Mouse (Mus musculus): ENCODE data around the gene Enpp1. TPM values are rescaled to one million over a fixed set of nuclear protein-coding genes. Genes with fewer than 3 reads are reported as not detected.

The Enpp1 gene
- polyA plus RNA-seq, 1 experiment from 2014 or later = 2.6 TPM

- ATAC-seq (replicated peaks) = no peak
- H3K4me2 ChIP-seq = no peak overlapping the region
- H3K27ac ChIP-seq = no peak overlapping the region
- no peak overlapping the region for H3K9ac ChIP-seq
- H3K4me3 ChIP-seq = no peak overlapping the region
- 89% methylated on average over 11 of the region's 11 CpGs for WGBS
- no peaks in the 10 kb centered on the region for H3K36me3 ChIP-seq (replicated peaks)
- H3K4me1 ChIP-seq = no peaks in the 10 kb centered on the region
- H3K27me3 ChIP-seq (replicated peaks) = no peaks in the 10 kb centered on the region
- no peaks in the 10 kb centered on the region for H3K9me3 ChIP-seq
These were observed 69.0 kb downstream of the Enpp1 start for GRCm38 (mm10) chr10:24642796-24643580.

- no peaks in the 10 kb centered on the region for H3K27me3 ChIP-seq (replicated peaks)
- no peaks in the 10 kb centered on the region for H3K4me1 ChIP-seq
- no peak overlapping the region for H3K4me2 ChIP-seq
- H3K27ac ChIP-seq = no peak overlapping the region
- H3K36me3 ChIP-seq (replicated peaks) = no peaks in the 10 kb centered on the region
- WGBS = 74% methylated on average over 14 of the region's 14 CpGs
- ATAC-seq (replicated peaks) = no peak
- H3K4me3 ChIP-seq = no peak overlapping the region
- no peak overlapping the region for H3K9ac ChIP-seq
- no peaks in the 10 kb centered on the region for H3K9me3 ChIP-seq
These were observed 70.4 kb downstream of the Enpp1 start for GRCm38 (mm10) chr10:24641416-24642140.

- Histone ChIP-seq H3K36me3 (replicated peaks) (no peaks in the 10 kb centered on the region), H3K4me1 (no peaks in the 10 kb centered on the region), H3K4me2 (no peak overlapping the region), H3K27me3 (replicated peaks) (no peaks in the 10 kb centered on the region), H3K9ac (no peak overlapping the region), H3K27ac (no peak overlapping the region), H3K9me3 (no peaks in the 10 kb centered on the region), H3K4me3 (no peak overlapping the region)
- WGBS = 76% methylated on average over 6 of the region's 6 CpGs
- ATAC-seq (replicated peaks) = no peak
These were observed 71.6 kb downstream of the Enpp1 start for GRCm38 (mm10) chr10:24640186-24640875.

- 60% methylated on average over 7 of the region's 7 CpGs for WGBS
These were observed 72.4 kb downstream of the Enpp1 start for GRCm38 (mm10) chr10:24639596-24639995.

GRCm38 (mm10) chr10:24638306-24639070 lies 73.5 kb downstream of the Enpp1 start:
- H3K4me1 ChIP-seq = no peaks in the 10 kb centered on the region
- H3K27ac ChIP-seq = no peak overlapping the region
- H3K36me3 ChIP-seq (replicated peaks) = no peaks in the 10 kb centered on the region
- no peak for ATAC-seq (replicated peaks)
- H3K27me3 ChIP-seq (replicated peaks) = no peaks in the 10 kb centered on the region
- no peaks in the 10 kb centered on the region for H3K9me3 ChIP-seq
- no peak overlapping the region for H3K9ac ChIP-seq
- WGBS = 67% methylated on average over 10 of the region's 10 CpGs
- no peak overlapping the region for H3K4me2 ChIP-seq
- no peak overlapping the region for H3K4me3 ChIP-seq

More at GRCm38 (mm10) chr10:24639596-24639995, 72.4 kb downstream of the Enpp1 start:
- Histone ChIP-seq H3K9me3 (no peaks in the 10 kb centered on the region), H3K4me3 (no peak overlapping the region), H3K27me3 (replicated peaks) (no peaks in the 10 kb centered on the region), H3K4me2 (no peak overlapping the region), H3K9ac (no peak overlapping the region), H3K27ac (no peak overlapping the region), H3K36me3 (replicated peaks) (no peaks in the 10 kb centered on the region), H3K4me1 (no peaks in the 10 kb centered on the region)
- ATAC-seq (replicated peaks) = no peak; the same call in 1 of the 2 replicates

- Histone ChIP-seq H3K9me3 (no peaks in the 10 kb centered on the region), H3K4me3 (no peak overlapping the region), H3K4me2 (no peak overlapping the region), H3K36me3 (replicated peaks) (no peaks in the 10 kb centered on the region), H3K27ac (no peak overlapping the region), H3K27me3 (replicated peaks) (no peaks in the 10 kb centered on the region), H3K4me1 (no peaks in the 10 kb centered on the region), H3K9ac (no peak overlapping the region)
- ATAC-seq (replicated peaks) = no peak
- WGBS = 91% methylated on average over 2 of the region's 2 CpGs
These were observed 75.0 kb downstream of the Enpp1 start for GRCm38 (mm10) chr10:24636986-24637385.

GRCm38 (mm10) chr10:24635884-24636283 lies 76.1 kb downstream of the Enpp1 start:
- no peak overlapping the region for H3K4me3 ChIP-seq
- H3K4me2 ChIP-seq = no peak overlapping the region
- 94% methylated on average over 10 of the region's 10 CpGs for WGBS
- ATAC-seq (replicated peaks) = no peak
- no peak overlapping the region for H3K27ac ChIP-seq
- no peaks in the 10 kb centered on the region for H3K4me1 ChIP-seq
- H3K9ac ChIP-seq = no peak overlapping the region
- H3K9me3 ChIP-seq = no peaks in the 10 kb centered on the region
- H3K36me3 ChIP-seq (replicated peaks) = no peaks in the 10 kb centered on the region
- H3K27me3 ChIP-seq (replicated peaks) = no peaks in the 10 kb centered on the region

- Histone ChIP-seq H3K4me1 (no peaks in the 10 kb centered on the region), H3K4me3 (no peak overlapping the region), H3K27me3 (replicated peaks) (no peaks in the 10 kb centered on the region), H3K9me3 (no peaks in the 10 kb centered on the region), H3K9ac (no peak overlapping the region), H3K36me3 (replicated peaks) (no peaks in the 10 kb centered on the region), H3K4me2 (no peak overlapping the region), H3K27ac (no peak overlapping the region)
- 87% methylated on average over 11 of the region's 11 CpGs for WGBS
- ATAC-seq (replicated peaks) = no peak
These were observed 76.6 kb downstream of the Enpp1 start for GRCm38 (mm10) chr10:24635331-24635815.

GRCm38 (mm10) chr10:24634288-24634687 lies 77.7 kb downstream of the Enpp1 start:
- no peak overlapping the region for H3K9ac ChIP-seq
- no peak overlapping the region for H3K4me3 ChIP-seq
- no peaks in the 10 kb centered on the region for H3K9me3 ChIP-seq
- WGBS = 78% methylated on average over 9 of the region's 9 CpGs
- no peaks in the 10 kb centered on the region for H3K27me3 ChIP-seq (replicated peaks)
- ATAC-seq (replicated peaks) = no peak
- no peaks in the 10 kb centered on the region for H3K36me3 ChIP-seq (replicated peaks)
- H3K27ac ChIP-seq = no peak overlapping the region
- no peak overlapping the region for H3K4me2 ChIP-seq
- H3K4me1 ChIP-seq = no peaks in the 10 kb centered on the region

- Histone ChIP-seq H3K27ac (no peak overlapping the region), H3K4me1 (no peaks in the 10 kb centered on the region), H3K4me2 (no peak overlapping the region), H3K9ac (no peak overlapping the region), H3K9me3 (no peaks in the 10 kb centered on the region), H3K27me3 (replicated peaks) (no peaks in the 10 kb centered on the region), H3K4me3 (no peak overlapping the region), H3K36me3 (replicated peaks) (no peaks in the 10 kb centered on the region)
- 97% methylated on average over 5 of the region's 5 CpGs for WGBS
- 0 out of 2 replicates have a peak, but pooled peaks have one; percentile 32 for ATAC-seq (replicated peaks)
These were observed 80.8 kb downstream of the Enpp1 start for GRCm38 (mm10) chr10:24631122-24631521.

GRCm38 (mm10) chr10:24630469-24631081 lies 81.4 kb downstream of the Enpp1 start:
- peak; percentile 71 for ATAC-seq (replicated peaks)
- Histone ChIP-seq H3K27me3 (replicated peaks) (no peaks in the 10 kb centered on the region), H3K4me3 (no peak overlapping the region), H3K4me2 (peak overlapping the region; percentile 30), H3K9me3 (no peaks in the 10 kb centered on the region), H3K4me1 (no peaks in the 10 kb centered on the region), H3K36me3 (replicated peaks) (no peaks in the 10 kb centered on the region), H3K9ac (no peak overlapping the region), H3K27ac (no peak overlapping the region)
- WGBS = 22% methylated on average over 18 of the region's 18 CpGs

All from midbrain, embryonic 15.5 days (tissue).